Mouse (Mus musculus): Measurements from ENCODE around the gene Pten.

DNA sequence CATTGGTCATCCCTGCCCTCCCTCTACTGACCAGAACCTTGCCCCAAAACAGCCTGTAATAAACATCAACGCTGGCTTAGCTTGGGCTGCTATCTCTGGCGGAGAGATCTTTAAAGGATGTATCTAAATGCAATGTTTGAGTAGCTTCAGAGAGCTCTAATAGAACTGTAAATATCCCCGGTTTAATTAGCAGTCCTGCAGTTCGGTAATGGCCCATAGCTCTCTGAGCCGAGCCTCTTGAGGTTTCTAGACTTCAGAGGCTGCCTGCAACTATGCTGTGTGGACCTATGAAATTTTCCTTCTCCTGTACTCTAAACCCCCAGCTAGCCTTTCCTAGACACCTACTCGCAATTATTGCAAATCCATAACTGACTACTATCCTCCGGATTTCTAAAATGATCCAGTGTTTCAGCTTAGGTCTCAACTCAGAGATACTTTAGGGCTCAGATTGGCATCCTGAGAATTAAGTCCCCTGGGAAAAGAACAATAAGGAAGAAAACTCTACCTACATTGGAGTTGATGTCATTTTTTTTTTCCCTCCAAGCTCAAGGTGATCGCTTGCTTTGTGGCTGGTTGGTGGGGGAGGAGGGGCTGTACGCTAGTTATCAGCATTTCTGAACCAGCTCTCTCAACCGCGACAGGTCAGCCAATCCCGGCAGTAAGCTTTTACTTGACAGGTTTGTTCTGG, 2.0 kb upstream of the Pten start:
- no peak for TF ChIP-seq CTCF (IDR thresholded peaks at IDR 0.05; ENCODE audit: borderline replicate concordance, insufficient read depth, low read depth, low read length)
- no peak for TF ChIP-seq POLR2A (IDR thresholded peaks at IDR 0.05; ENCODE audit: borderline replicate concordance, insufficient read depth, low read length)
